Mouse (Mus musculus) large intestine, adult 2 months (tissue): Measurements from ENCODE around the gene Mpzl3. TPM values are rescaled to one million over a fixed set of nuclear protein-coding genes. Genes with fewer than 3 reads are reported as not detected.

Source experiments
- DNase-seq: peaks from one replicate; pipeline ENCODE4 v3.0.0-alpha.2; 2012; ENCODE audit warnings: low read depth, low spot score
- WGBS: fragments of 180-500 bp; shearing (Covaris S2); methylation state at CpG from one replicate; pipeline ENCODE4 v1.1.7; 2018; 5-methylcytosine and 5-hydroxymethylcytosine counted together
- polyA plus RNA-seq: library from polyadenylated mRNA; depleted of rRNA; stranded (reverse); fragments of >200 nt; gene quantifications from 2 replicates; pipeline ENCODE4 v1.2.3, GENCODE M21; 2012

The Mpzl3 gene
- polyA plus RNA-seq, 1 experiment = 4.5 TPM

DNA sequence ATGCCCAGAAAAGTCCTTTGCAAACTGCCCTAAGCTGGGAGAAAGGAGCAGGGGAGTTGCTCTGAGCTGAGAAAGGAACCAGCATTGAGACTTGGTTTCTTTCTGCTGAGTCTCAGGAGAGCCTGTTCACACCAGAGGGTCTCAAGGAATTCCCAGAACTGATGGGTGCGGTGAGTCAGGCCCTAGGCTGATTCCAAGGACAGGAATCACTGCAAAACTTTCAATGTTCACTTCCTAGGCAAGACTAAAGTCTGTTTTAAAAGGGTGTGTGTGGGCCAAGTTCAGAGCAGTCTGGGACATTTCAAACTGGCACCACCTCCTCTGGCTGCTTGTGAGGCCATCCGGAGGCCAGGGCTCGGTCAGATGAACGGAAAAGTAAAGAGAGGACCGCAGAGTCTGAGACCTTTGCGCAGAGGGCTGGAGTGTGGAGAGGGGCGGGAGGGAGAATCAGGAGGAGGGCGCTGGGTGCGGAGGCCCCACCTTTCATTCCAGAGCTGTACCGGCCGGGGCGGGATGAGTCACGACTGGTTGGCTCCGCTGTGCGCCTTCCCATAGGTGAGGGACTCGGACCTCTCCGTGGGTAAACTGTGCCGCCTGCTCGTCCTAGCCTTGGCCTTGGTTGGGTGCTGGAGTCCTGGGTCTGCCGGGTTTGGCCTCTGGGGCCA, 12.8 kb upstream of the Mpzl3 start:
- WGBS = 3% methylated on average over 20 of the region's 20 CpGs
- no peak for DNase-seq

DNA sequence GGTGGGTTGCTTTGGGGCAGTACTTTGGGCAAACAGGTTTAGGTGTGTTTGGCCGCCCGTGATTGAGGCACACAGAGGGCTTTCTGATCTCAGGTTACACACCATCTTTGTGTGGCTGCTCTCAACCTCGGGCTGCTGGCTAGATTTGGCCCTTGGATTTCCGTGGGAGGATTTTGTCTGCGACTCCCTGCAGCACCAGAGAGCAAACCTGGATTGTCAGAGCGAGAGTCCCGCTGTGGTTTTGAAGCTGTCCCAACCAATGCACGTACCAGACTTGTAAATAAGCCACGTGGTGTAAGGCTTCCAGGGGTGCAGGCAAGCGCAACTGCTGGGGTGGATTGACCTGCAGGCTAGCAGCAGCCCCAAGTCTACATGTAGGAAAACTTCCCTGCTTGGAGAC, 12.0 kb upstream of the Mpzl3 start:
- WGBS = 3% methylated on average over 10 of the region's 10 CpGs
- DNase-seq = no peak

DNA sequence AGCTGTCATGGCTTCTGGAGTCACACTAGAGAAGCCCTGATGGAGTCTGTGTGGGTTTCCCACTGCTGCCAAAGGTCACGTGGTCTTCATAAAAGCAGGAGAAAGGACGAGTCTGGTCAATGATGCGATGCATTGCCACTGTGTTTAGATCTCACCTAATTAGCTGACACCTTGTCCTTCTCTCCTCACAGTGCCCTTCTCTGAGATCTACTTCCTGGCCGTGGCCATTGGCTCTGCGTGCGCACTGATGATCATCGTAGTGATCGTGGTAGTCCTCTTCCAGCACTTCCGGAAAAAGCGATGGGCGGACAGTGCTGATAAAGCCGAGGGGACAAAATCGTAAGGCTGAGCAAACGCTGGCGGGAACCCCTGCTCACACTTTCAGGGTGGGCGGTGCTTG, 8.0 kb upstream of the Mpzl3 start:
- DNase-seq = no peak
- 87% methylated on average over 16 of the region's 16 CpGs for WGBS

DNA sequence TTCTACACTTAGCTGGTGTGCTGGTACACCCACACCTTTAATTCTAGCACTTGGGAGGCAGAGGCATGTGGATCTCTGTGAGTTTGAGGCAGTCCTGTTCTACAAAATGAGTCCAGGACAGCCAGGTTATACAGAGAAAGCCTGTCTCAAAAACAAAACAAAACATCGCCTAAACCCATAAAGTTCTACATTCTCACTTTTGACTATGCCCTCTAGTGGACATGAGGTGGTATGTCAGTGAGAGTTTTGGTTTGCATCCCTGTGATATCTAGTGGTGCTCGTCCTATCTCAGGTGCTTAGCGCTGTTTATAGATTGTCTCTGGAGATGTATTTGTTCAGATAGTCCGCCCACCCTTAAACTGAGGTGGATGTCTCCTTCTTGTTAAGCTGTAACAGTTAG, 6.5 kb upstream of the Mpzl3 start:
- DNase-seq = no peak
- 23% methylated on average over 4 of the region's 4 CpGs for WGBS

DNA sequence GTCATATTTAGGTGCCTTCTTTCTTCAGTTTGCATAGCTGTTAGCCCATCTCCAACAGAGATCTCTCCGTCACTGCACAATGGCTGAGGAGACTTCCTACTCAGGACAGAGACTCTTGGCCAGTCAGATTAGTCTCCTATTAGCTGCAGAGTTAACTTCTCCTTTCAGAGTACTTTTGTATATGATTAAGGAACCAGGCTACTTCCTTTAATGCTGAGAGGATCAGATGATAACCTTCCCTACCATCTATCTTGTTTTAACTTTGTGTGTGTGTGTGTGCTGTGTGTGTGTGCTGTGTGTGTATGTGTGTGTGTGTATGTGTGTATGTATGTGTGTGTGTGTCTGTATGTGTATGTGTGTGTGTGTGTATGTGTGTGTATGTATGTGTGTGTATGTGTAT, 5.3 kb upstream of the Mpzl3 start:
- 93% methylated on average over 1 of the region's 1 CpGs for WGBS

DNA sequence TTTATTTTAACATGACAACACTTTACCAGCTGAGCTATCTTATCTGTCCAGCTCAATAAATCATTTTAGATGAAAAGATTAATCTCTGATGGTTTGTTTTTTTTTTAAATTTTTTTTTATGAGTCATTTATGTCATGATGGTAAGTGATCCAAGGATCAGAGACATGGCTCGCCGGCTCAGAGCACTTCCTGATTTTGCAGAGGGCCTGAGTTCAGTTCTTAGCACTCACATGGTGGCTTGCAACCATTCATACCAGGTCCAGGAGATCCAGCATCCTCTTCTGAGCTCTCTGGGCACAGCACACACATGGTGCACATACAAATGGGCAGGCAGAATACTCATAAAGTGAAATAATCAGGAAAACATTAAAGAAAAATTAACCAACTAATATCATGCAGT, 4.7 kb upstream of the Mpzl3 start:
- no peak for DNase-seq
- WGBS = 69% methylated on average over 2 of the region's 2 CpGs

More for the DNA sequence above, 5.3 kb upstream of the Mpzl3 start:
- DNase-seq = no peak

DNA sequence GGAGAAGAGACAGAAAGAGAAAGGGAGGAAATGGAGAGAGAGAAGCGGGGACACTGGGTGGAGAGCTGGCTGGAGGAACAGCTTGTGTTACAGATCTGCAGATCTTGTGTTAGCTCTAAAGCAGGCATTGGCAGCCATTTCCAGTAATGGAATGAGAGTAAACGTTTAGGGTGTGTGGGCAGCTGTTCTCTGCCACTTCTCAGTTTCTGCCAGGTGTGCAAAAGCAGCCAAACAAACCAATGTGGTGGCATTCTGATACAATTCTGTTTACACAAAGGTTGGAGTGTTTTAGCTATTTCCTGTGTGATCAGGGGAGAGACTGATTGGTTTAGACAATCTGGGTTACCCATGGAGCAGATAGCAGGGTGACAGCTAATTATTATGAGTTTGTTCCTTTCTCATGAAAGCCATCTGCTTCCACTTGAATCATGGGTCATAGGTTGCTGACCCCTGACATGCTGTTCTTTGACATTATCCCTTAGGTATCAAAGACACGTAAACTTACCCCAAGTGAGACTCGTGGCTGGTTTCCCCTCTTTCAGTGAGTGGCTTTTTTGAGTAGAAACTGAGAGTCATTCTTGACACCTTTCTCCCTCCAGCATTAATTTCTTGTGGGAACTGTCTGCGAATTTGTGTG, 3.4 kb downstream of the Mpzl3 start:
- no peak for DNase-seq
- 16% methylated on average over 5 of the region's 5 CpGs for WGBS

DNA sequence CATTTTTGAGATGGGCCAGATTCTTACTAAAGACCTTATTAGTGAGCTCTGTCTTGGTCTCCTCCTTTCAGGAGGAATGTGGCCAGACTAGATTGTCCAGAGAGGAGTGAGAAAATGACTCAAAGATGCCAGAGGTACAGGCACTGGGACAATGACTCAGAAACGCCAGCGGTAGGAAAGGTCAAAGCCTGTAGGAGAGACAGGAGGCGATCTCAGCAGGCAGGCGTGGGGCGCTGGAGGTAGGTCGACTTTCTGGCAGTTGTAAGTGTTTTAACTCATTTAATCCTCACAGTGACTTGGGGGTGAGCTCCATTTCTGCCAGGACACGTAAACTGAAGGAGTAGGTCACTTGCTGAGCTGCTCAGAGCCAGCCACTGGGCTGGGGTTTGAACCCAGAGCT, 5.2 kb downstream of the Mpzl3 start:
- WGBS = 25% methylated on average over 7 of the region's 7 CpGs
- DNase-seq = no peak

DNA sequence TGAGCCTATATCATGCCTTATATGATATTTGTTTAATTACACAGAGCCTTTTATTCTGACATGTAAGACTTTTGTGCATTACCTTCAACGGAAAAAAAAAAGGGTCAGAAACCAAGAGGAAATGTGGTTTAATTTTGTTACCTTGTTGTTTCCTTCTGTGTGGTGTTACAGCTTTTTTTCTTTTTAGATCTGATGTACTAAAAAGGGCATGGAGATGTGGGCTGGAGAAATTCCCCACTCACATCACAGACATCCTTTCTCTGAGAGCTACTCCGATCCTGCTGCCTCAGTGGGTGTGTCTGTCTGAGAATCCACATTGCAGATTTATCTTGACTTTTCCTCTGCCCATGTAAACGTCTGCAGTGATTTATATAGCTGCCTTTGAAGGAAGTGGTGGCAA, 7.7 kb downstream of the Mpzl3 start:
- DNase-seq = no peak
- WGBS = 13% methylated on average over 3 of the region's 3 CpGs

DNA sequence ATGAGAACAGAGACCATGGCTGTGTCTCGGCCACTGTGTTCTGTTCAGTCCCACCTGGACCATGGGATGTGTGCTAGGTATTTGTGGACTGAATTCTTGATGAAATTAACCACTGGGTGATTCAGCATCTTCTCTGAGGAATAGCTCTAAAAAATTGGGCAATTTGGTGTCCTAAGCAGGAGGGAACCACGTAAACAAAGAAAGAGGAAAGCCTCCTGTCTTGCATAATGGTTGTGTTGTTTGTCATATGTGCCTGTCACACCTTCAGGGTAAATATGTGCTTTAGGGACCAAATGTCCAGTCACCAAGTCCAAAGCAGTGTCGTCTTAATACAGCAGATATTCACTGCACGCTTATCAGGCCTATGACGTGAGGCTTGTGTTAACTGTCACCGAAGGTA, 9.4 kb downstream of the Mpzl3 start:
- WGBS = 82% methylated on average over 6 of the region's 6 CpGs

DNA sequence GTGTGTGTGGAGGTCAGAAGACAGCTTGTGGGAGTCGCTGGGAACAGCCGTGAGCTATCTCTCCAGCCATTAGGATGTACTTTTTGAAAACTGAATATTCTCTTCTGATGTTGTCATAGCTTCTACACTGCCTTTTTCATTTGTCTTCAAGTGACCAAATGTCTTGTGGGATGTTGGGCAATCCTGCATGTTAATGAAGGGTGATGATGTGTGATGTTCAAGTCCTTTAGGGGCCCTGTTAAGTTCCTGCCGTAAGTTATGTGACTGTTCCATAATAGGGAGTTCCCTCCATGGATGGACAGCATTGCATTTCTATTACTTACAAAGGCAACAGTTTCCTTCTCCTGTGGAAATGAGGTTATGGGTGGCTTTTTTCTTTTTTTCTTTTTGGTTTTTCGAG, 11.7 kb downstream of the Mpzl3 start:
- 88% methylated on average over 4 of the region's 4 CpGs for WGBS
- no peak for DNase-seq

More for the DNA sequence above, 9.4 kb downstream of the Mpzl3 start:
- DNase-seq = no peak

DNA sequence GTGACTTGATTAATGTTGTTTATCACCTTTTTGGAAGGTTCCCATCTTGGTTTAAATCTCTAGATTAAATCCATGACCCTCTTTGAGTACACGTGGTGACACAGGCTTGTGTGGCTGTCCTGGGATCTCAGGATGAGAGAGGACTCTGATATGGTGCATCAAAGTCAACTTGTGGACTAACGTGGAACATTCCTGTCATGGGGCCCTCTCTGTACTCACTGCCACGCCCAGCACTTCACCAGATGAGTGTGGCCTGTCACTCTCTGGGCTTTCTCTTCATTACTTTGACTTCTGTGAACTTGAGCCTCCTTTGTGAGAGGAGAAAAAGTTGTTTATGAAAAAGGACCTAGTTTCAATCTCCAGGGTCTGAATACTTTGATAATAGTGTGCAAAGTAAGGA, 16.8 kb downstream of the Mpzl3 start:
- WGBS = 50% methylated on average over 3 of the region's 3 CpGs
- DNase-seq = no peak

DNA sequence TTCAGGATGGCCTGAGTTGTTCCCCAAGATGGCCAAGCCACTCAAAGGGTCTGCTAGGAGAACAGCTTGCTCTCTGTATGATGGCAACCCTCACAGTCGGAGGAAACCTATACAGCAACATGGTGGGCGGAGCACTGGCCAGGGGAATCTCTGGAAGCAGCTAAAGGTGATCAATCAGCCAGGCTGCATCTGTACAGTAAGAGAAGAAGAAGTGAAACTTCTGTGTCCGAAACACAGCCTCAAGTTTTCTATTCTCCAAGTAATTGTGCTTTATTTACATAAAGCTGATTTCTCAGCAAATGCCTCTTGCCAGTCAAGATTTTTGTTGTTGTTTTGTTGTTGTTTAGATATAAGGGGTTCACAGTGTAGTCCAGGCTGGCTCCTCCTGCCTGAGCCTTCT, 22.9 kb downstream of the Mpzl3 start:
- WGBS = 68% methylated on average over 3 of the region's 3 CpGs
- DNase-seq = no peak

DNA sequence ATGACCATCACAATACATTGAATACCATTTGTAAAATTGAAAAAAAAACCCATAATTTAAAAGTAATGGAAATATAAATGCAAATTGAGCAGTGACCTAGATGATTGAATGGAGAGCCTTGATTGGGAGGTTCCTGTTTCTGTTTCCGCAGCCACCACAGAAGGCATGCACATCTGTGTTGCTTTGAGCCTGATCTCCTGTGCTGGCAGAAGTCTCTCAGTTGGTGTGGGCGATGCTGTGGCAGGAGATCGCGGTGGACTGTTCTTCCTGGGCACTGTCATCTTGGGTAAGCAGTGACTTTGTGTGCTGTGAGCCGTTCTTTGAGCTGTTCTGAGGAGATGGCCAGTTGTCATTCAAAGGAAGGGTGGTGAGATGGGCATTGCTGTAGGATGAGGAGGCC, 24.0 kb downstream of the Mpzl3 start, which contains the start of gene Jaml:
Gene Jaml, plus strand, starts transcription at position 173 of the 400 bp plus-strand sequence.
- 82% methylated on average over 5 of the region's 5 CpGs for WGBS
- DNase-seq = no peak

DNA sequence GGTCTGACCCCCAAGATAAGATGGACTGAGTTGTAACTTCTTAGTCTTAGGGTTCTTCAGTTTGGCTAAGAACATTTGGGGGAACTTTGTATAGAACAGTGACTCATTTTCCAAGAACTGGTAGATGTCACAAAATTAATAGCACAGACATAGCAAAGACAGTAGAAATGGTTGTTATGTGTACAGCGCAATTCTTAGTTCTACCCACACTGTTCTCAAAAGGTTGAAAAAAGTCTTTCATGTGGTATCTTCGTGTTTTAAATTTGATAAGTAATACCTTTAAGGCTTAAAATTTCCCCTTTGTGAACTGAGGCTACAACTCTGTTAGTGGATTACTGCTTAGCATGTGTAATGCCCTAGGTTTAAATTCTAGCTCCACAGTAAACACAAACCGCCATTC, 28.1 kb downstream of the Mpzl3 start:
- DNase-seq = no peak
- WGBS = 91% methylated on average over 3 of the region's 3 CpGs

DNA sequence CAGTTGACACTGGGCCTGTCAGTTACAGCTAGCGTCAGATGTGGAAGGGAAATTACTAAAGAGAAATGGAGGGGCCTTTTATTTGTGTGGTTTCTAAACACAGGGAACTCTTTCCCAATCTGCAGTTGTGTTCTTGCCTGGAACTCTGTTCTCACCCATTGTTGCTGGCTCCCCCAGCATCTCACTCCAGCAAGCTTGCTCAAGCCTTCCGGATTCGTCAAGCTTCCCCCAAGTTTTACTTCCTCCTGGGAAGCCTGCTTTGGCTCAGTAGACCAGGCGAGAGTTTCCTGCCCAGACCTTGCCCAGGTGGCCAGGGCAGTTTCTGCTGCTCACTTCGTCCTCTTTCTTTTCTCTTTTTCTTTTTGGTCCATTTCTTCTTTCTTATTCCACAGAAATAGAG, 29.6 kb downstream of the Mpzl3 start:
- no peak for DNase-seq
- 71% methylated on average over 5 of the region's 5 CpGs for WGBS

DNA sequence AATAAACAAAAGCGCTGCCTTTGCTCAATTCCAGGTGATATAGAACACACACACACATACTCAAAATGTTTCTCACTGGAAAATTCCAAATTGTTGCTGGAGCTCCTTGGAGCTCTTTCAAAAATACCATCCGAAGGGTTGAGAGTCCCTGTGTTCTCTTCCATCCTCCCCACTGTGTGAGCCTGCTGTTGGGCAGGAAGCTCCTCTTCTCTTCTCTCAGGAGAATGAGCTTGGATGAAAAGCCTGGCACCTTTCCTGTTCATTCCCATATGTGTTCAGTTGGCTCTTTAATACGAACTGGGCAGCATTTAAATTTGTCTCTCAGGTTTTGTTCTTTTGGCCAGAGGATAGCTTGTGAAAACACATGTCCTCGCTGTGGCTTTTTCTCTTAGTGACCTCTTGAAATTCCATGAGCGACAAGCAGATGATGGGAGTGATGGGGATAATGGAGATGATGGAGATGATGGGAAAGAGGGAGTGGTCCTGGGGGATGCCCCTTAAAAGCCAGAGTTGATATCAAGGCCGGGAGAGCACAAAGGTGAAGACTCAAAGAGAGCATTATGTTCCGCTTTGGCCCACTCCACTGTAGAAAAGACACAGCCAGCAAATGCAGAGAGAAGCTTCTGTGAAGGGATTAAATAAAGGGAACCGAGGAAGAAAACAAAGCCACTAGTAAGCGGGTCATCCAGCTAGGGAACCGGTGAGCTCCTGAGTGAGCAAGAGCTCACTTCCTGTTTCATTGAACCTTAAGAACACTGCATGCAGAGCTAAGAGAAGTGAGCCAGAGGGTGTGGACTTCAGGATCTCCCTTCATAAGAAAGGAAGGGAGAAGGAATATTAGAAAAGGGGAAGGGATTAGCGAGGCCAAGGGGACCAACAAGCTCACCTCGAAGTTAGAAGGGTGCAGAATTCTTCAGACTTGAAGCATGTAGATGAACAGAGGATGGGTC, 31.0 kb downstream of the Mpzl3 start:
- no peak for DNase-seq

DNA sequence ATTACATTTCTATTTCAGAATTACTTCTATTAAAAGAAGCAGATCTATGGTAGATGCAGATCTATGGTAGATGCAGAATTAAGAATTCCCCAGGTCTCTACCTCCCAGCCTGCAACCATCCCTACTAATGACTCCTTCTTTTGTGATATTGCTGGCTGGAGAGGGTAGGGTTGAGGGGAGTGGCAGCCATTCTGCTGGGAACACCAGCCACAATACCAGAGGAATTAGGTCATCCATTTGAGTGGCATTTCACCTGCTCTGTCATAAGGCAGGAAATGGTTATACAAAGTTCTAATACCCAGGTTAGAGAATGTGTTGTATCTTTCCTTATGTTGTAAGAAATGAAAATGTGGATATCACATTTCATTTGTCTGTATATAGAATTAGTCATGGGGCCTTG, 33.1 kb downstream of the Mpzl3 start:
- DNase-seq = no peak

More for the DNA sequence above, 31.0 kb downstream of the Mpzl3 start:
- WGBS = 78% methylated on average over 12 of the region's 12 CpGs

DNA sequence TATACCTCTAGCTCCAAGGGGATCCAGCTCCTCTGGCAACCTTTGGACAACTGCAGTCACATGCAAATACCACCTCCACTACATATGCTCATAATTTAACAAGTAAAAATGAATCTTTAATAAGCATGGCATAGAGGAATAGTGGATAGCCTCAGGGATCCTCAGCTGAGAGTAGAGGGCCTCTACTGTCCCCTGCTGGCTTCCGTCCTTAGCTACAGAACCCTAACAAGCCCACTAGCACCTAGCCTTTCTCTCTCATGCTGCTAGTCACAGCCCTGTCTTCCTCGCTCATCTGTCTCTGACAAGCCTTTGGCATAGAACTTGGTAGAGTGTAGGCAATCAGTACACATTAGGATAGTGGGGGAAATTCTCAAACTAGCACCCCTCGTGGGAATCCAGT, 35.8 kb downstream of the Mpzl3 start:
- no peak for DNase-seq
- 78% methylated on average over 3 of the region's 3 CpGs for WGBS

DNA sequence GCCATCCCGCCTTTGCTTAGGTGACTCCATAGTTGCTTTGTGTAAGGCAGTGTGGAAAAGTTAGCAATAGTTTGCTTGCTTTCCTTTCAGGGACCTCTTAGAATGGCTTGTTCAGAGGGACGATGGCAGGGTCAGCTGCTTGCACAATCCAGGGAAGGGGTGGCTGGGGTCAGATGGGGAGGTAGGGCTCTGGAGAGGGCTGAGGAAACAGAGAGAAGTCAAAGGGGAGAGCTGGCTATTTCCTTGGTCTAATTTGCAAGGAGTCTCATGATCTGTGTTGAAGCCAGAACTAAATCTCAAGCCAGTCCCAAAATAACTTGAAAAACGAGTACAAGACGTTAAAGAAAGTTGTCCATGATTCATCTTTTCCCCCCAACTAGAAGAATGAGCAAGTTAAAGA, 37.7 kb downstream of the Mpzl3 start:
- no peak for DNase-seq
- WGBS = 72% methylated on average over 4 of the region's 4 CpGs
